Mouse (Mus musculus) Patski (cell line): ENCODE results near the gene Tmsb15b2. TPM values are rescaled to one million over a fixed set of nuclear protein-coding genes. Genes with fewer than 3 reads are reported as not detected.
"Not testable (repeated sequence)": the region's sequence is repeated elsewhere in the genome, so short reads cannot be mapped to it uniquely, and the experiment has no call there.

Source experiments
- ATAC-seq: fragments of 100-300 bp; one replicate; pipeline ENCODE4 v1.8.0; 2021
- CTCF ChIA-PET: fragments of 350-600 bp; sonication (Branson Sonifier 250); formaldehyde crosslinking; loops from one replicate; lab custom pipeline; 2022; ENCODE audit warnings: inconsistent platforms; lab: Charles Lee
- POLR2A ChIA-PET: fragments of 350-600 bp; sonication (Branson Sonifier 250); formaldehyde crosslinking; loops from one replicate; lab custom pipeline; 2022; ENCODE audit warnings: antibody characterized with exemption, inconsistent platforms; lab: Charles Lee
- DNase-seq: peaks from one replicate; pipeline ENCODE4 v3.0.0-alpha.2; 2011; ENCODE audit warnings: low read depth, low spot score
- H3K27me3 ChIP-seq: fragments of 371-371 bp; one replicate; pipeline ENCODE4 v1.5.1; 2021
- CTCF ChIP-seq: fragments of 100-300 bp; IDR thresholded peaks from one replicate; pipeline ENCODE4 v1.5.1; 2021
- in situ Hi-C: fragments of 300-500 bp; cut with MboI; formaldehyde crosslinking; loops from 3 replicates; pipeline ENCODE4 v1.11.1; 2018; ENCODE audit warnings: low pct_unique_long_range_greater_than_20kb, mixed read lengths
- polyA plus RNA-seq: library from polyadenylated mRNA; unstranded; gene quantifications from one replicate; pipeline ENCODE4 v1.2.3, GENCODE M21; 2021

Gene Tmsb15b2
- polyA plus RNA-seq, 1 experiment from 2014 or later, result 1.7 TPM

GRCm38 (mm10) chrX:136978616-136979015, 3.3 kb upstream of the Tmsb15b2 start:
- TF ChIP-seq CTCF, result no peak
- ATAC-seq (no peak), DNase-seq (no peak)
- POLR2A ChIA-PET, result no interaction called here
- in situ Hi-C loops, result no loop called here
- no peaks in the 10 kb centered on the region for H3K27me3 ChIP-seq
- CTCF ChIA-PET, result no interaction called here

- no peak for DNase-seq
- CTCF ChIA-PET, result no interaction called here
- POLR2A ChIA-PET, result no interaction called here
- ATAC-seq, result no peak
- no peaks in the 10 kb centered on the region for H3K27me3 ChIP-seq
- no peak for TF ChIP-seq CTCF
- in situ Hi-C loops, result no loop called here
Measured at GRCm38 (mm10) chrX:136976424-136977084, 1.3 kb upstream of the Tmsb15b2 start, which contains the start of the genes Tmsb15l and Tmsb15b1. Tmsb15l (minus strand) TSS chrX:136976869. Tmsb15b1 (minus strand) TSS chrX:136976874.

- ATAC-seq (no peak), DNase-seq (no peak)
- TF ChIP-seq CTCF, result no peak
- in situ Hi-C loops, result no loop called here
- CTCF ChIA-PET, result no interaction called here
- H3K27me3 ChIP-seq, result no peaks in the 10 kb centered on the region
- POLR2A ChIA-PET, result no interaction called here
Measured at GRCm38 (mm10) chrX:136959688-136960087, 15.6 kb downstream of the Tmsb15b2 start.

- POLR2A ChIA-PET, DNase-seq, CTCF ChIA-PET: not testable (repeated sequence)
Measured at GRCm38 (mm10) chrX:136958300-136958699, 17.0 kb downstream of the Tmsb15b2 start.

GRCm38 (mm10) chrX:136957583-136958279, 17.6 kb downstream of the Tmsb15b2 start:
- CTCF ChIA-PET, POLR2A ChIA-PET, in situ Hi-C loops, DNase-seq, H3K27me3 ChIP-seq, ATAC-seq: not testable (repeated sequence)

More at GRCm38 (mm10) chrX:136958300-136958699, 17.0 kb downstream of the Tmsb15b2 start:
- H3K27me3 ChIP-seq, in situ Hi-C loops, ATAC-seq: not testable (repeated sequence)

- DNase-seq (no peak), ATAC-seq (no peak)
- ChIA-PET POLR2A (no interaction called here), CTCF (no interaction called here)
- in situ Hi-C loops, result no loop called here
- H3K27me3 ChIP-seq, result peaks cover 3% of the 10 kb centered on the region
- TF ChIP-seq CTCF, result no peak
Measured at GRCm38 (mm10) chrX:136937985-136938384, 37.3 kb downstream of the Tmsb15b2 start.

- ATAC-seq, result no peak
- CTCF ChIA-PET, result no interaction called here
- no peaks in the 10 kb centered on the region for H3K27me3 ChIP-seq
- TF ChIP-seq CTCF, result no peak
- in situ Hi-C loops, result no loop called here
- DNase-seq, result no peak
- POLR2A ChIA-PET, result interaction anchor here (0.5 kb wide), 1 partner anchor 21 kb away, joined by 3 read pairs; no protein-coding TSS in a partner anchor
Measured at GRCm38 (mm10) chrX:136927031-136927430, 48.3 kb downstream of the Tmsb15b2 start, which contains the start of gene H2bfm. H2bfm (plus strand) TSS chrX:136927325.

- CTCF ChIA-PET, result no interaction called here
Measured at GRCm38 (mm10) chrX:136925863-136926262, 49.4 kb downstream of the Tmsb15b2 start.

More at GRCm38 (mm10) chrX:136925863-136926262, 49.4 kb downstream of the Tmsb15b2 start:
- POLR2A ChIA-PET, result no interaction called here
- no peaks in the 10 kb centered on the region for H3K27me3 ChIP-seq
- no peak for DNase-seq
- no peak for TF ChIP-seq CTCF
- no peak for ATAC-seq
- in situ Hi-C loops, result no loop called here

Other genes with a start within 250 kb of the Tmsb15b2 start
- 274 TPM for gene Morf4l2, start 231.8 kb downstream of the Tmsb15b2 start, polyA plus RNA-seq
- gene Glra4, start 195.4 kb downstream of the Tmsb15b2 start, polyA plus RNA-seq, result 0.04 TPM
- 4.3 TPM for gene Plp1, start 152.8 kb downstream of the Tmsb15b2 start, polyA plus RNA-seq
- gene Rab9b, start 106.7 kb downstream of the Tmsb15b2 start, polyA plus RNA-seq, result 0.08 TPM
- not detected for gene H2bfm, start 48.2 kb downstream of the Tmsb15b2 start, polyA plus RNA-seq
- gene Tmsb15l, start 1.4 kb upstream of the Tmsb15b2 start, polyA plus RNA-seq, result 0.30 TPM
- not detected for gene Tmsb15b1, start 1.4 kb upstream of the Tmsb15b2 start, polyA plus RNA-seq
- gene Zcchc18, start 17.7 kb upstream of the Tmsb15b2 start, polyA plus RNA-seq, result 0.04 TPM
- gene Slc25a53, start 62.8 kb upstream of the Tmsb15b2 start, polyA plus RNA-seq, result 8.7 TPM
- gene Fam199x, start 74.1 kb upstream of the Tmsb15b2 start, polyA plus RNA-seq, result 7.1 TPM
- gene Esx1, start 146.6 kb upstream of the Tmsb15b2 start, polyA plus RNA-seq, result 0.13 TPM